Mouse (Mus musculus): ENCODE results near the gene Syt16.

Gene Syt16

GRCm38 (mm10) chr12:74109462-74110068 is 112.1 kb downstream of the Syt16 start:
- no peak for DNase-seq

GRCm38 (mm10) chr12:74116825-74117224 is 119.4 kb downstream of the Syt16 start:
- DNase-seq = no peak

- no peak for DNase-seq
Measured at GRCm38 (mm10) chr12:74125796-74126195, 128.3 kb downstream of the Syt16 start.

GRCm38 (mm10) chr12:74128229-74128628 is 130.8 kb downstream of the Syt16 start:
- no peak for DNase-seq

GRCm38 (mm10) chr12:74131790-74132189 is 134.3 kb downstream of the Syt16 start:
- DNase-seq = no peak

- no peak for DNase-seq
Measured at GRCm38 (mm10) chr12:74142147-74142546, 144.7 kb downstream of the Syt16 start.

GRCm38 (mm10) chr12:74144385-74144784 is 146.9 kb downstream of the Syt16 start:
- no peak for DNase-seq

GRCm38 (mm10) chr12:74160791-74161190 is 163.3 kb downstream of the Syt16 start:
- DNase-seq = no peak

- no peak for DNase-seq
Measured at GRCm38 (mm10) chr12:74163080-74163479, 165.6 kb downstream of the Syt16 start.

- no peak for DNase-seq
Measured at GRCm38 (mm10) chr12:74171257-74171656, 173.8 kb downstream of the Syt16 start.

GRCm38 (mm10) chr12:74173902-74174301 is 176.4 kb downstream of the Syt16 start:
- no peak for DNase-seq

- DNase-seq = peak; percentile 10
Measured at GRCm38 (mm10) chr12:74184596-74184995, 187.1 kb downstream of the Syt16 start.

- DNase-seq = no peak
Measured at GRCm38 (mm10) chr12:74188243-74188785, 190.9 kb downstream of the Syt16 start.

- no peak for DNase-seq
Measured at GRCm38 (mm10) chr12:74188815-74189214, 191.4 kb downstream of the Syt16 start.

- no peak for DNase-seq
Measured at GRCm38 (mm10) chr12:74189840-74190239, 192.4 kb downstream of the Syt16 start.

- DNase-seq = no peak
Measured at GRCm38 (mm10) chr12:74190297-74190696, 192.8 kb downstream of the Syt16 start.

- no peak for DNase-seq
Measured at GRCm38 (mm10) chr12:74192552-74192951, 195.1 kb downstream of the Syt16 start.

GRCm38 (mm10) chr12:74201410-74201809 is 203.9 kb downstream of the Syt16 start:
- DNase-seq = no peak

- no peak for DNase-seq
Measured at GRCm38 (mm10) chr12:74202431-74203042, 205.1 kb downstream of the Syt16 start.

GRCm38 (mm10) chr12:74212156-74212555 is 214.7 kb downstream of the Syt16 start:
- no peak for DNase-seq

GRCm38 (mm10) chr12:74216103-74216728 is 218.8 kb downstream of the Syt16 start:
- DNase-seq = no peak

GRCm38 (mm10) chr12:74219909-74220308 is 222.4 kb downstream of the Syt16 start:
- no peak for DNase-seq

- no peak for DNase-seq
Measured at GRCm38 (mm10) chr12:74220651-74221050, 223.2 kb downstream of the Syt16 start.

GRCm38 (mm10) chr12:74230808-74231207 is 233.3 kb downstream of the Syt16 start:
- DNase-seq = no peak

Data from kidney, postnatal 10 days (tissue).